In the genomic region with DNA sequence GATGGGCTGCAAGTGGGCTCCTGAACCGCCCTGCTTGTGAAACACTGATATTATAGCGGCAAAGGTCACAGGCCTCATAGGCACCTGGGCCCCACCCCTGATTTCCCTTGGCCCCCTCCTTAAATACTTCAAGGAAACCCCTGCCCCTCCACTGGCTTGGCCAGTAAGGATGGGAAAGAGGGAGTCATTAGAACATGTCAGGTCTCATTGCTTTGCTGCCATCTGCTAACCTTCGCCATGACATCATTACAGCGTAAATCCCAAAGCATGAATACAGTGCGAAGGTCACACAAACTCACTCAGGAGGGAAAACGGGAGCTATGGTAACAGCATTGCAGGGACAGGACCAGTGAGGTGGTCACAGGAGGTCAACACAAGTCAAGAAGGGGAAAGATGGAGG, we compare ENCODE assay signal across 22 mouse cellular contexts. TPM values are rescaled to one million over a fixed set of nuclear protein-coding genes. Genes with fewer than 3 reads are reported as not detected.
A peak's percentile ranks its signal among the peaks of the same experiment; 100 is the strongest.
DNase-seq lines count a peak whose midpoint lies in the region; ATAC-seq lines count a peak whose summit lies in the region.
"Had no signal": no experiment of that assay in that cellular context is flagged by ENCODE, and none has a peak within 500 bp of the region (broad histone marks: within the 10 kb centered on the region; RNA-seq: fewer than 3 reads in every experiment).

No protein-coding gene starts in this region.

- no peaks in the 10 kb centered on the region for H3K9me3 ChIP-seq in midbrain, embryonic 11.5 days (ENCODE audit: control insufficient read depth, low read length)
- H3K9me3 ChIP-seq in midbrain, embryonic 16.5 days (replicated peaks; ENCODE audit: control insufficient read depth, low read length, poor library complexity, severe bottlenecking): no peaks in the 10 kb centered on the region
- no peaks in the 10 kb centered on the region for H3K9me3 ChIP-seq in forebrain, embryonic 12.5 days
- no peaks in the 10 kb centered on the region for H3K9me3 ChIP-seq in hindbrain, embryonic 13.5 days
- H3K9me3 ChIP-seq in limb, embryonic 10.5 days (replicated peaks): no peaks in the 10 kb centered on the region
- H3K9me3 ChIP-seq: embryonic facial prominence, embryonic 15.5 days had no signal

- no peak overlapping the region for H3K9ac ChIP-seq in midbrain, embryonic 11.5 days (ENCODE audit: low read length)
- H3K9ac ChIP-seq in midbrain, embryonic 16.5 days (ENCODE audit: low read depth, low read length): no peak overlapping the region
- no peak overlapping the region for H3K9ac ChIP-seq in forebrain, embryonic 12.5 days
- no peak overlapping the region for H3K9ac ChIP-seq in hindbrain, embryonic 13.5 days
- H3K9ac ChIP-seq: embryonic facial prominence, embryonic 15.5 days; liver, postnatal 0 days had no signal

- intact Hi-C loops in heart, postnatal 10 days (cut with DNase I): no loop called here

- 75% methylated on average over 6 of the region's 6 CpGs for WGBS in midbrain, embryonic 11.5 days
- 54% methylated on average over 6 of the region's 6 CpGs for WGBS in midbrain, embryonic 16.5 days
- WGBS in forebrain, embryonic 12.5 days: 37% methylated on average over 6 of the region's 6 CpGs
- 40% methylated on average over 6 of the region's 6 CpGs for WGBS in hindbrain, embryonic 13.5 days
- 74% methylated on average over 6 of the region's 6 CpGs for WGBS in limb, embryonic 10.5 days

- H3K27ac ChIP-seq in midbrain, embryonic 11.5 days (ENCODE audit: low read depth, low read length): no peak overlapping the region
- H3K27ac ChIP-seq in midbrain, embryonic 16.5 days (ENCODE audit: low read length): no peak overlapping the region
- H3K27ac ChIP-seq in forebrain, embryonic 12.5 days: no peak overlapping the region
- H3K27ac ChIP-seq in hindbrain, embryonic 13.5 days: no peak overlapping the region
- no peak overlapping the region for H3K27ac ChIP-seq in limb, embryonic 10.5 days
- H3K27ac ChIP-seq: embryonic facial prominence, embryonic 15.5 days; gastrocnemius, adult 2 months had no signal

- H3K4me1 ChIP-seq in midbrain, embryonic 11.5 days (ENCODE audit: control insufficient read depth, insufficient read depth, low read length): peaks cover 6% of the 10 kb centered on the region
- H3K4me1 ChIP-seq in midbrain, embryonic 16.5 days (ENCODE audit: control insufficient read depth, insufficient read depth, low read length): no peaks in the 10 kb centered on the region
- H3K4me1 ChIP-seq in forebrain, embryonic 12.5 days: peaks cover 15% of the 10 kb centered on the region
- peaks cover 16% of the 10 kb centered on the region for H3K4me1 ChIP-seq in hindbrain, embryonic 13.5 days (replicated peaks)
- H3K4me1 ChIP-seq in limb, embryonic 10.5 days: peaks cover 13% of the 10 kb centered on the region

- no peak overlapping the region for H3K4me2 ChIP-seq in midbrain, embryonic 11.5 days
- no peak overlapping the region for H3K4me2 ChIP-seq in midbrain, embryonic 16.5 days (ENCODE audit: low read length)
- no peak overlapping the region for H3K4me2 ChIP-seq in forebrain, embryonic 12.5 days
- H3K4me2 ChIP-seq in hindbrain, embryonic 13.5 days: no peak overlapping the region
- H3K4me2 ChIP-seq: embryonic facial prominence, embryonic 15.5 days; heart, embryonic 11.5 days had no signal

- no peaks in the 10 kb centered on the region for H3K36me3 ChIP-seq in midbrain, embryonic 11.5 days (ENCODE audit: control insufficient read depth, insufficient read depth, low read length)
- no peaks in the 10 kb centered on the region for H3K36me3 ChIP-seq in midbrain, embryonic 16.5 days (ENCODE audit: control insufficient read depth, insufficient read depth, low read length)
- no peaks in the 10 kb centered on the region for H3K36me3 ChIP-seq in forebrain, embryonic 12.5 days (replicated peaks)
- peaks cover 7% of the 10 kb centered on the region for H3K36me3 ChIP-seq in hindbrain, embryonic 13.5 days
- H3K36me3 ChIP-seq in limb, embryonic 10.5 days: peaks cover 6% of the 10 kb centered on the region; the same call in 1 of the 2 replicates
- H3K36me3 ChIP-seq: embryonic facial prominence, embryonic 15.5 days had no signal

- peaks cover 5% of the 10 kb centered on the region; the same call in 1 of the 2 replicates for H3K27me3 ChIP-seq in midbrain, embryonic 11.5 days (ENCODE audit: control insufficient read depth, insufficient read depth, low read length)
- H3K27me3 ChIP-seq in midbrain, embryonic 16.5 days (ENCODE audit: control insufficient read depth, insufficient read depth, low read depth, low read length): no peaks in the 10 kb centered on the region; the same call in 1 of the 2 replicates
- peaks cover 98% of the 10 kb centered on the region for H3K27me3 ChIP-seq in forebrain, embryonic 12.5 days
- peaks cover 91% of the 10 kb centered on the region for H3K27me3 ChIP-seq in hindbrain, embryonic 13.5 days
- H3K27me3 ChIP-seq in limb, embryonic 10.5 days (ENCODE audit: low read depth, poor library complexity, severe bottlenecking): 0 out of 2 replicates have a peak, but pooled peaks cover 3% of the 10 kb centered on the region
- H3K27me3 ChIP-seq: CH12.LX; embryonic facial prominence, embryonic 15.5 days had no signal

- ATAC-seq in midbrain, embryonic 11.5 days (ENCODE audit: low FRiP score): peak; percentile 16; the same call in 1 of the 2 replicates
- no peak for ATAC-seq in midbrain, embryonic 16.5 days
- ATAC-seq in forebrain, embryonic 12.5 days (ENCODE audit: low FRiP score): peak; percentile 67
- 0 out of 2 replicates have a peak, but pooled peaks have one; percentile 46 for ATAC-seq in hindbrain, embryonic 13.5 days (ENCODE audit: low FRiP score)
- ATAC-seq: inflammation-experienced regulatory T-cells, adult 6 months; liver, postnatal 0 days had no signal

- H3K4me3 ChIP-seq in midbrain, embryonic 11.5 days (ENCODE audit: low read depth, low read length): no peak overlapping the region
- no peak overlapping the region for H3K4me3 ChIP-seq in midbrain, embryonic 16.5 days (ENCODE audit: low read depth, low read length)
- no peak overlapping the region for H3K4me3 ChIP-seq in forebrain, embryonic 12.5 days (replicated peaks)
- H3K4me3 ChIP-seq in hindbrain, embryonic 13.5 days: no peak overlapping the region
- H3K4me3 ChIP-seq in limb, embryonic 10.5 days: no peak overlapping the region
- H3K4me3 ChIP-seq: embryonic facial prominence, embryonic 15.5 days; gastrocnemius, adult 2 months; megakaryocyte, embryonic 14.5 days had no signal

- DNase-seq in midbrain, embryonic 11.5 days (ENCODE audit: low spot score, missing footprints): peak; percentile 81
- peak; percentile 22 for DNase-seq in embryo, embryonic 11 days
- no peak for DNase-seq in limb, embryonic 10.5 days (ENCODE audit: low spot score)
- no peak for DNase-seq in heart, postnatal 10 days
- no peak for DNase-seq in thymus, postnatal 0 days (ENCODE audit: low spot score)
- DNase-seq: adrenal gland, postnatal 36 days; cerebellum, adult 11-12 months; kidney, adult 2 months; kidney, postnatal 25 days; liver; liver, postnatal 0 days; lung, postnatal 10 days; thymus, postnatal 25 days had no signal

RNA-seq across cellular contexts. Expression of gene Gm17018, which starts 36.0 kb away (rescaled TPM):
- 47.7 and 54.3 TPM in 2 replicates for polyA plus RNA-seq in midbrain, embryonic 11.5 days (2014; fragmentation: Nextera tagmentation; extraction: Ambion mirVana)
- 66.9 and 75.8 TPM in 2 replicates for polyA plus RNA-seq in midbrain, embryonic 16.5 days (2015; fragmentation: Nextera tagmentation; extraction: Ambion mirVana)
- 45.5 and 47.1 TPM in 2 replicates for polyA plus RNA-seq in forebrain, embryonic 12.5 days (2016; fragmentation: Nextera tagmentation; extraction: Ambion mirVana)
- polyA plus RNA-seq in hindbrain, embryonic 13.5 days (2015; fragmentation: Nextera tagmentation; extraction: Ambion mirVana): 61.8 and 73.4 TPM in 2 replicates
- 43.0 and 43.6 TPM in 2 replicates for polyA plus RNA-seq in limb, embryonic 10.5 days (2016; fragmentation: Nextera tagmentation; extraction: Ambion mirVana)
- 10 to 100 TPM; 15.0 to 16.5 TPM for total RNA-seq in heart, postnatal 10 days (2021)
- 49.5 and 54.3 TPM in 2 replicates for polyA plus RNA-seq in thymus, postnatal 0 days (2015; fragmentation: Nextera tagmentation; extraction: Ambion mirVana)

RNA-seq across cellular contexts. Expression of gene Poll, which starts 36.1 kb away (rescaled TPM):
- 14.3 and 16.5 TPM in 2 replicates for polyA plus RNA-seq in midbrain, embryonic 11.5 days (2014; fragmentation: Nextera tagmentation; extraction: Ambion mirVana)
- 12.7 and 13.3 TPM in 2 replicates for polyA plus RNA-seq in midbrain, embryonic 16.5 days (2015; fragmentation: Nextera tagmentation; extraction: Ambion mirVana)
- 18.1 and 18.2 TPM in 2 replicates for polyA plus RNA-seq in forebrain, embryonic 12.5 days (2016; fragmentation: Nextera tagmentation; extraction: Ambion mirVana)
- polyA plus RNA-seq in hindbrain, embryonic 13.5 days (2015; fragmentation: Nextera tagmentation; extraction: Ambion mirVana): 13.5 and 14.6 TPM in 2 replicates
- 22.6 and 25.9 TPM in 2 replicates for polyA plus RNA-seq in limb, embryonic 10.5 days (2016; fragmentation: Nextera tagmentation; extraction: Ambion mirVana)
- total RNA-seq in heart, postnatal 10 days (2021): 1 to 10 TPM; 7.4 to 8.9 TPM
- polyA plus RNA-seq in thymus, postnatal 0 days (2015; fragmentation: Nextera tagmentation; extraction: Ambion mirVana): 5.1 and 5.7 TPM in 2 replicates

Comparison
In these comparisons a context has a peak if more than half of its experiments do, and no peak if none do; other contexts are left out.
1. DNase-seq: peak in midbrain, embryonic 11.5 days (single experiment) and embryo, embryonic 11 days (single experiment); none in limb, embryonic 10.5 days (single experiment), heart, postnatal 10 days (0 of 2) and thymus, postnatal 0 days (single experiment).